Mouse (Mus musculus): Measurements from ENCODE around the gene Syt17.

GRCm38 (mm10) chr7:118363587-118364233 lies 84.3 kb downstream of the Syt17 start:
- TF ChIP-seq CTCF (IDR thresholded peaks at IDR 0.05) (no peak), POLR2A (IDR thresholded peaks at IDR 0.05; ENCODE audit: insufficient read depth, low read depth, low read length) (no peak), EP300 (IDR thresholded peaks at IDR 0.05; ENCODE audit: insufficient read depth, low read depth, low read length) (no peak)
